Mouse (Mus musculus) erythroid progenitor cell, adult 5-6 weeks (primary cell): Measurements from ENCODE around the gene Slc25a53. TPM values are rescaled to one million over a fixed set of nuclear protein-coding genes. Genes with fewer than 3 reads are reported as not detected.

Experiments used
- ATAC-seq: replicated peaks from 2 replicates; pipeline ENCODE4 v1.8.0; 2016; ENCODE audit warnings: moderate number of reproducible peaks, mild to moderate bottlenecking, moderate TSS enrichment, inconsistent platforms; ENCODE audit not compliant: poor library complexity, low FRiP score, severe bottlenecking
- total RNA-seq, 2 experiments: library from RNA; stranded (forward) in 1 of 2; stranded (reverse) in 1 of 2; fragments of 150-400 nt in 1 of 2; fragments of 186-747, 209-891 nt in 1 of 2; gene quantifications; 2 replicates each; pipeline versions ENCODE4 v1.2.3 to v1.2.4; 2015 to 2017; ENCODE audit warnings: low replicate concordance in 2 of 2

Gene Slc25a53
- 1.4 and 1.7 TPM in 2 replicates for total RNA-seq (2015; ENCODE audit: low replicate concordance)
- total RNA-seq (2017; ENCODE audit: low replicate concordance), result 0.91 and 4.5 TPM in 2 replicates

GRCm38 (mm10) chrX:137038000-137038483 lies at the start of gene Slc25a53:
Gene Slc25a53 (minus strand): TSS chrX:137038302.
- ATAC-seq, result peak; percentile 96

DNA sequence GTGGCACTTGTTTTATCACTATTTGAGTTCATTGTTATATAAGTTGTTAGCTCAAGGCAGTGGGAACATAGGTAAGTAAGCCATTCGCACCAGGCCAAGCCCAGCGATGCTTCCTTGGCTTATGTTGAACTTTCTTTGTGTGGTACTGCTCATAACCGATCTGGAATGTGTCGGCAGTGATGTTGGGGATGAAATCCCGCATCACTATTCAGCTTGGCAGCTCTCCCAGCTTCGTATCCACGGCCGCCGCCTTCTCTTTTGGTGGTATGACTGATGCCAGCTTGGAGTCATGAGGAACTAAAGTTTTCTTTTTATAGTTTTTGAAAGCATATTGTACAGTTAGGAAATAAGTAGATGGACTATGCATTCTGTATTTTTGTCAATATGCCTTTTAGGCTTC lies 25.1 kb upstream of the Slc25a53 start:
- no peak for ATAC-seq

GRCm38 (mm10) chrX:137049425-137050225 lies 11.5 kb upstream of the Slc25a53 start, which contains the start of gene Fam199x:
Gene Fam199x (plus strand): TSS chrX:137049594.
- ATAC-seq, result peak; percentile 100

DNA sequence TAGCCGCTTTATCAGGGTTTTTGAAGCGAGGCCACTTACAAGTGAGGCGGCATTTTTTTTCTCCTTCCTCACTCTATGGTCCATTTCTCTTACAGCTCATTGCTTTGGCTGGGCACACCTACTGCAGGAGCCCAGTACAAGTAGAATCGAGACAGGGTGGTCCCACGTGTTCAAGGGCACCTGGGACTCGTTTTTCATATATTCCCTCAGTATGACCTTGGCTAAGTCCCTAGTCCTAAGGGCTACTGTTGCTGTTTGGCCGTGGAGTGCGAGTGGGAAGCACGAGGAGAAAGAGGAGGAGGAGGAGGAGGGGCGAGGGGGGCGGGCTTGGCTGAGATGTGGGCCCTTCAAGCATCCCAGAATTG lies 10.9 kb upstream of the Slc25a53 start:
- no peak for ATAC-seq

DNA sequence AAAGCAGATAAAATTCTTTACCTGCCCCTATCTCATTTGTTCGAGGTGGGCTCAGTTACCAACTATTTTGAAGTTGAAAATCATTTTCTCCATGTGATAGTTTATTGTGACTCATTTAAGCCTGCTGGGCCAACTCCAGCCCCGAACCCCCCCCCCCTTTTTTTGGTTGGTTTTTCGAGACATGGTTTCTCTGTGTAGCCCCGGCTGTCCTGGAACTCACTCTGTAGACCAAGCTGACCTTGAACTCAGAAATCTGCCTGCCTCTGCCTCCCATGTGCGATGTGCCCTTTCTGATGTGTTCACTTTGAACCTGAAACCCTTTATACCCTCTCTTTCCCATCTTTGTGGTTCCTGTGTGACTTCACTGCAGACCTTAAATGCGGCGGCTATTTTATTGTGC lies 400 bp upstream of the Slc25a53 start:
- no peak for ATAC-seq

DNA sequence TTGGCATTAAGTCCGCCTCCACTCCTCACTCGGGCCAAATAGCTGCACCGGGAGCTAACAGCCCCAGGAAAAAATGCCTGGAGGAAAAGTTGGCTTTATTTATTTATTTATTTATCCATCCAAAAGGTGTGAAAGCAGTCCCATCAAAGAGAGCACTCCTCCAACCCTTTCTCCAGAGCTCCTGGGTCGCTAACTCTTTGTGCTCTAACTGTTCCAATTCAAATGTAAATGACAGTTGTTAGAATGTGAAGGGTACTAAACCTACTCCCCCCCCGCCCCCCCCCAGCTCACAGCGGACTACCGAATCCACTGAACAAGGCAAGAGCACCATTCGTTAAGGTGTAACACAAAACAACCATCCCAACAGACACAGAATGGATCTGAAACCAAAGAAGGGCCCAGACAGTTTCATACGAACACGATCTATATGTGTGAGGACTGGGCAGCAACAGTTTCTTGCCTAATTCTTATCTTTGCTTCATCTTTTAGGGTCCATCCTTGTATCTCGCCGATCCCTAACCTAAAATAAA lies 567 bp downstream of the Slc25a53 start:
- peak; percentile 52 for ATAC-seq

DNA sequence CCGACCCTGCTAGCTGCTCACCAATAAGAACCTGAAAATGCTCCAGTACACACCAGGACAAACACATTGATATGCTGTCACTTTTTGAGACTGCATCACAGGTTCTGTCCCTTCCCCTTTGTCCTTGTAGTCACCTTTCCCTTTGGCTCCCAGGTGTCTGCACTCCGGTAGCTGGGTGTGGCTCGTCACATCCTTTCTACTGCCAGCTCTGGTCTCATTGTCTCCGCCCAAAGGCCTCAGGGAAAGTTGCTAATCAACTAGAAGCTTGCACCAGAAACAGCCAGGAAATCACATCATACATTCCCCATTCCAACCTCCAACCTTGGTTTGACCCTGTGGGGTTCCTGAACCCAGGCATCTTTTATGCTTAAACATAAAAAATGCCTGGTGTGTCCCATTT lies 3.8 kb downstream of the Slc25a53 start:
- ATAC-seq, result no peak

- no peak for ATAC-seq
These were observed 6.4 kb downstream of the Slc25a53 start for GRCm38 (mm10) chrX:137031726-137032125.

GRCm38 (mm10) chrX:137030916-137031315 lies 7.2 kb downstream of the Slc25a53 start:
- no peak for ATAC-seq

GRCm38 (mm10) chrX:137019310-137019709 lies 18.8 kb downstream of the Slc25a53 start:
- peak; percentile 54; the same call in 1 of the 2 replicates for ATAC-seq

DNA sequence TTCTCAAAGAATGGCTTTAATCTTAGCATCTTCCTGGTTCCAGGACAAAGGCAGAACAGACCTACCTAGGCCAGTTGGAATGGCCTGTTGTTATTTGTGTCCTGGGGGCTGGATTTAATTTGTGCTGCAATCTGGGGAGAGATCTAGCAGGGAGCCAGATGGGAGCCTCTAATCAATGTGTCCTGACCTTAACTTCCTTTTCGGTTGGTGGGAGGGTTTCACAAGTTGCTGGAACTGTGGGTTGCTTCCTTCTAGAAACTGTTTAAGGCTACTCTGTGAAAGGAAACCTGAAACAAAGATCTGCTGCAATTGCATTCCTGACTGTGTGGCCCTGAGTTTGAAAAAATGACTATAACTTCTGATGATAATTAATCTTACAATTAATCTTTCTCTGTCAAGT lies 20.4 kb downstream of the Slc25a53 start:
- ATAC-seq, result no peak

DNA sequence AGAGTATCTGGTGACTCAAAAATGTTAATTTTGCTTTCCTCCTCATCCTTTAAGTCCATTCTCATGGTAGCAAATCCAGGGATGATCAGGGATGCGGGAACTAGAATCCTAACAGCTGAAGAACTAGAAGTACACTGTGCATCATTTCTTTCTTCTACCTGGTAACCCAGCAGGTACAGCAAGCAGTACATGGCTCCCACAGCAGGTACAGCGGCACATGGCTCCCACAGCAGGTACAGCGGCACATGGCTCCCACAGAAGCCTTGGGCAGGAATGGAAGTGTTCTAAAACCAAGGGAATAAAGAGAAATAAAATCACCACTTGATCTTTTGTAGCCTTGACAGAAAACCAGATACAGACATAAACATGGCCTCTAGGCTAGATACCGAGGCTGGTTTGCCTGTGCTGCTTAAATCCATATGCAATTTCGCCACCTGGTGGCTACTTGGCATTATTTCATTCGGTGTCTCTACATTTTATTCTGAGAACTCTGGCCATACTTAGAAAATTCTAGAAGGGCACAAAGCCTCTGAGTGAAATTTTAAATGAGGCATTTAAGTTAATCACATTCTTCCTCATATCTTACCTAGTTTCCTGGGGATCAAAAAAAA lies 22.9 kb downstream of the Slc25a53 start:
- ATAC-seq, result no peak

GRCm38 (mm10) chrX:136996256-136996655 lies 41.8 kb downstream of the Slc25a53 start:
- no peak for ATAC-seq

DNA sequence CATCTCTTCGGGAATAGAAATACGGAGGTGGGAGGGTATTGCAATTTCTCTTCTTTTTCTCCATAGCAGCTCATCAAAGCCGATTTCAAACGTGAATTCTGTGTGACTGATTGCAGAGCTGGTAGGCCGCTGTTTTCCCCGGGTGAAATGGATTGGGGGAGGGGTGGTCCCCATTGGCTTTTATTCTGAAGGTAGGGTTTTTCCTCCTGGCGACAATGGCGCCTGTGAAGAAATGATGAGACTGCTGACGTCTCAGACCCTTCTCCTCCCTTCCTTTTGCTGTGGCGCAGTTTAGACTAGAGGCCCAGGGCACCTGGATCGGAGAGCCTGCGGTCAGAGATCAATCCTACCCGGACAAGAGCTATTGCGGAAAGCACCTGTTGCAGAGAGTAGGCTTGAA lies 44.5 kb downstream of the Slc25a53 start:
- ATAC-seq, result no peak

GRCm38 (mm10) chrX:136992978-136993547 lies 45.0 kb downstream of the Slc25a53 start, which contains the start of gene Zcchc18:
Gene Zcchc18 (plus strand): TSS chrX:136993155.
- no peak for ATAC-seq

DNA sequence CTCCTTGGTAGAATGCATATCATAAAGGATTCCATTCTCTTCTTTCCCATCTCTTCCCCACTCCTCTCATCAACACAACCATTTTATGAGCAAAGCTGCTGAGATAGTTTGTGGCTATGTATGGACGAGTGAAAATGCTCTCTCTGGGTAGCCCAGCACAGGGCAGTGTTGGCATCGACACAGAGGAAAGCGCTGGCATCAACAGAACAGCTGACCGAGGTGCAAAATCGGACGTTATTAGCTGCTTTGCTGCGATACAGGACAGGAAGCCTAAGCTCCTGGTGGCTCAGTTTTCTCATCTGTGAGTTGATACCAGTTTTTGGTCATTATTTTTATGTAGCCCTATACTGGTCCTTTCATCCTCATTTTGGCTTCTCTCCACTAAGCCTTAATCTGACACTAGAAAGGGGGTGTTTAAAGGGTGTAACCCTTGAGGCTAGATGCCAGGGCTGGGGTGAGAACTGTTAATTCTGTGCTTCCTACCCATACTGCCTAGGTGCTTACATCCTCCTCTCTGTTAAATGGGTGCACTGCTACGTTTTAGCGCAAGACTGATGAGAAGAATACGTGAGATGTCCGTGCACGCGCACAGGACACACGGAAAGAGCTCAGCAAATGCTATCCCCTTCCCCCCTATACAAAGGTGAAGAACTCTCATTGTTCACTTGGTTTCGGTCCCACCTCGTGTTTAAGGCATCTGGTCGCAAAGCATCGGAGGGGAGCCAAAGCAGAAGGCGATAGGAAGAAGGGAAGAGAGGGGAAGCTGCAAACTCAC lies 45.7 kb downstream of the Slc25a53 start:
- ATAC-seq, result no peak

GRCm38 (mm10) chrX:136991274-136991673 lies 46.8 kb downstream of the Slc25a53 start:
- no peak for ATAC-seq

DNA sequence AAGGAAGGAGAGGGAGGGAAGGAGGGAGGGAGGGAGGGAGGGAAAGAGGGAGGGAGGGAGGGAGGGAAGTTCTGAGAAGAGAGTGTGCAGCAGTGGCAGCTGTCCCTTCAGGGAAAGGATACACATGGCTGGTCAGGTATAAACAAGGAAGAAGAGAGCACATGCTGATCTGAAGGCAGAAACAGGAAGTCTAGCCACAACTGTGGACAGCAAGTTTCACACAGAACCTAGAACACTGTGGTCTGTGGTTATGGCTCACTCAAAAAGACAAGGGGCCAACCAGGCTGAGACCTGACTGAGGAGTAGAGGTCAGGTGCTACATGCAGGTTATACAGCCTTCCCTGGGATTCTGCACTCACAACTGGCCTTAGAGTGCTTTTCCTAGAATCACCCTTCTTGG lies 52.1 kb downstream of the Slc25a53 start:
- ATAC-seq, result no peak

- ATAC-seq, result no peak
These were observed 59.5 kb downstream of the Slc25a53 start for GRCm38 (mm10) chrX:136978616-136979015.
